Mouse (Mus musculus) heart, postnatal 36 days (tissue): ENCODE results near the gene Ptcd2. TPM values are rescaled to one million over a fixed set of nuclear protein-coding genes. Genes with fewer than 3 reads are reported as not detected.

Source experiments
- DNase-seq, 2 experiments: peaks; one replicate each; pipeline ENCODE4 v3.0.0; 2021 to 2022
- intact Hi-C: fragments of 180-260 bp; cut with DNase I; formaldehyde crosslinking; loops from one replicate; pipeline ENCODE4 v1.15.1; 2025
- total RNA-seq, 2 experiments: library from RNA; stranded (reverse); gene quantifications; 2 replicates each; pipeline ENCODE4 v1.2.3; 2021

The Ptcd2 gene
- total RNA-seq: 10 to 100 TPM; 47.0 to 49.2 TPM

DNA sequence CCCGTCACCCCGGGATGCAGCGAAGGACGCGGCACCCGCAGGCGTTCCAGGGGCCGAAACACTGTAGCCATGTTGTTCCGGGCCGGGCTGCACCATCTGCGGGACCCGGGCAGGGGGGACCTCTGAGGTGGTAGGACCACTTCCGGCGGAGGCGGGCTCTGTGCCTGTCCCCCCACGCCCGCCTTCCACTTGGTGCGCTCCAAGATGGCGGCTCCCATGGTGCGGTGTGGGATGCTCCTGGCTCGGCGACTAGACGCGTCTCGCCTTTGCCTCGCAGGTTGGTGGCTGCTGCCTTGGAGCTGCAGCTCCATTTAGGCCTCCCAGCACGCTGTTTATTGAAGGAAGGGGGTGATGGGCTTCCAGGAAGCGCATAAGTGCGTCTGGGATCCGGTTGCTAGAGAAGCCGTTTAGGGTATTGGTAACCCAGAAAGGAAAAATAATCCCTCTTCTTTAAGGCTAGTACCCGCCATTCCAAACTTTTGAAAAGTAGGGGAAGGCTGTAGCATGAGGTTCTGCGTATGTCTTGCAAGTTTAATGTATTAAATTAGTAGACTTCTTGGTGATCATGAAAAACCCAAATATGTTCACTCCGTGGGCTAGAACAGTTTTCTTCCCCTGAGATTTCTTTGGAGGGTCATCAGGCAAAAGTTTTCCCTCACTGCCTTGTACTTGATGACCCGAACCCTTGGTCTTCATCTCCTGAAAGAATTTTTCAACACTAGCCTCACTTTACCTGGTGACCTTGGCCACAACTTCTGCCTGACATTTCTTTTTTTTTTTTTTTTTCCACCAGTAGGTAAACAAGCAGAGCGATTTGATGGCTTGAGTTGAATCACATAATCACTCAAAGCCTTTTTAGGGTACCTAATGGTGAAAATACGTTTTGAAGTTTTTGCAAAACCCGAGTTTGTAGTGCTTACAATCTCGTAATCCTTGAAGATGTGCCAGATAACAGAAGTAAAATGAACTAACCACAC, at the start of gene Ptcd2, which contains the start of gene Mrps27:
Gene Ptcd2 (minus strand): TSS at position 107 of the 977 bp plus-strand sequence.
Gene Mrps27 (plus strand): TSS at position 188 of the 977 bp plus-strand sequence.
- DNase-seq: peak; percentile 97 to 98
- intact Hi-C loops: no loop called here

- intact Hi-C loops: no loop called here
Measured at GRCm38 (mm10) chr13:99393128-99393527, 48.6 kb upstream of the Ptcd2 start.

DNA sequence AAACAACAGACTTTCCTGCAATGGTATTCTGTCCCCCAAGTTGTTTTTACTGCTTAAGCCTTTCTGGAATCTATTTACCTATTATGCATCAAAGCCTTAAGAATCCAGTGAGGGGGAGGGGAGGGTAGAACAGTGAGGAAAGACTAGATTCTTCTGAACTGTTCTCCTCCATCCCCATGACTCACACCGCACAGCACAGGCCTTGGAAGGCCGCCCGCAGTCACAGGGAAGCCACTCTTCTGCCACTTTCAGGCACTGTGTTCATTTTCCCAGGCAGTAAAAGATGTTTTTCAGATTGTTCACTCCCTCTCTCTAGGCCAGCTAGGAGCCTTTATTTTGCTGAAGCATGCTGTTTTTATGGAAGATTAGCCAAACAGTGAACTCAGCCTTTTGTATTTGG, 46.9 kb upstream of the Ptcd2 start:
- DNase-seq: peak; percentile 54 to 57
- intact Hi-C loops: no loop called here

More at GRCm38 (mm10) chr13:99393128-99393527, 48.6 kb upstream of the Ptcd2 start:
- no peak for DNase-seq

DNA sequence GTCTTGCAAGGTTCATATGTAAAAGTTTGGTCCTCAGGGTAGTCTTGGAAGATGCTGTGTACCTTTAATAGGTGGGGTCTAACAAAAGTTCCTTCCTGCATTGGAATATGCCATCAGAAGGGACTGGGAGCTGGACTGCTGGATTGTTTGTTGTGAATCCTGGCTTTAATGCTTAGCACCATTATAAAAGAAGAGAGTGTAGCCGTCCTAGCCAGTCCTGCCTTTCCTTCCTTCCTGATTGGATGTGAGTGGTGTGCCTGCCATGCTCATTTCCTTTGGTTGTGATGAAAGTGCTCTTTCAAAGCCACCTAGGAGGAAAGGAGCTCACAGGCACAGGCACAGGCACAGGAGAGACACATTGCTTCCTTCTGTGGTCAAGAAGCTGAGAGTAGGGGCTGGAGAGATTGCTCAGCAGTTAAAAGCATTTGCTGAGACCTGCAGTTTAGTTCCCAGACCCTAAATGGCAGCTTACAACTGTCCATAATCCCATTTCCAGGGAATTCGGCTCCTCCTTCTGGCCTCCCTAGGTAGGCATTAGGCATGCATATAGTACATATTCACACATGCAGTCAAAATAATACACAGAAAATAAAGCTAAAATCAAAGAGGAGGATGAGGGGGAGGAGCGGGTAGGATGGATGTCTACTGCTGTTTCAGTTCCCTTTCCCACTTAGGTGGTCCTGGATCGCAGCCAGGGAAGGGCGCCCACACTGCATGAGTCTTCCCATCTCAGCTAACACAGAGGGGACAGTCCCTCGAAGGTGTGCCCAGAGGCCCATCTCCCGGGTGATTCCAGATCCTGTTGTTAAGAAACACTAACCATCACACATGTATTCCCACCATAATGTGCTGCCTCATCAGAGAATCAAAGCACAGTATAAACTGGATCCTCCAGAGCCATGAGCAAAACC, 43.7 kb upstream of the Ptcd2 start:
- no peak for DNase-seq
- intact Hi-C loops: no loop called here

DNA sequence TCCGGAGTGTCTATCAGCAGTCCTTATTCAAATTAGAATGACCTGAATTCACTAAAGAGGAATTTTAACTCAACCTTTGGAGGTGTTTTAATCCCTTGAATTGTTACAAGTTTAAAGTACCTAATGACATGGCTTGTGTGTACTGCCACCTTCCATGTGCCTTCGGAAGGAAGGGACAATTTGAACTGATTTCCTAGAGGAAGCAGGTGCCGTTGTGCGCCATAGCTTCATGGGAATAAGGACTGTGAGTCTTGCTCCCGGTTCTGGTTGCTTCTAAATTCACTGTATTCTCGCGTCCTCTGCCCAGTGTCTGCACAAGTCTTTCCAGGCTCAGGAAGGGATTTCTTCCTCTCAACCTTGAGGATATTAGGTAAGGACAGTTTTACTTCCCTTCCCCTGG, 41.8 kb upstream of the Ptcd2 start:
- no peak for DNase-seq
- intact Hi-C loops: no loop called here

- no peak for DNase-seq
- intact Hi-C loops: no loop called here
Measured at GRCm38 (mm10) chr13:99385911-99386310, 41.4 kb upstream of the Ptcd2 start.

- no peak for DNase-seq
- intact Hi-C loops: no loop called here
Measured at GRCm38 (mm10) chr13:99384555-99385203, 40.2 kb upstream of the Ptcd2 start.

GRCm38 (mm10) chr13:99382373-99382772, 37.9 kb upstream of the Ptcd2 start:
- no peak for DNase-seq
- intact Hi-C loops: no loop called here

DNA sequence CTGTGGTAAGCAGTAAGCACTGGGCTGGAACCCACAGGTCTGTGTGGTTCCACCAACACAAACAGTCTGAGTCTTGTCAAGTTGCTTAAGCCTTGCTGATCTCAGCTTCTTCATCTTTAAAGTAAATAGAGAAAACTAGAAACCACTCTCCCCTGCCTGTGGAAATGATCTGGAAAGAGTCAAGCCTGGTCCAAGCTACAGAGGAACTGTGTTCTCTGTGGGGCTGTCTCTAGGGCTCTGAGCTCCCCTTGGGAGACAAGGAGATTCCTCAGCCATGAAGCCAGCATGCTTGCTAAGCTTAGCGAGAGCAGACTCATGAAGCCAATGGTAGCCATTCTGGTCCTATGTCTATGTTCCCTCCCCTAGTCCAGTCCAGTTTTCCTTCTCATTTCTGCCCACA, 33.7 kb upstream of the Ptcd2 start:
- intact Hi-C loops: loop anchor here (5.0 to 10.0 kb wide), 3 partner anchors 34 to 229 kb away; no protein-coding TSS in a partner anchor

GRCm38 (mm10) chr13:99377055-99377454, 32.5 kb upstream of the Ptcd2 start:
- intact Hi-C loops: loop anchor here (5.0 to 10.0 kb wide), 3 partner anchors 35 to 230 kb away; no protein-coding TSS in a partner anchor
- DNase-seq: no peak

More for the DNA sequence above, 33.7 kb upstream of the Ptcd2 start:
- no peak for DNase-seq

GRCm38 (mm10) chr13:99375550-99375949, 31.0 kb upstream of the Ptcd2 start:
- intact Hi-C loops: loop anchor here (1.0 to 10.0 kb wide), 6 partner anchors 37 to 463 kb away; no protein-coding TSS in a partner anchor
- peak; percentile 82 to 86 for DNase-seq

GRCm38 (mm10) chr13:99374191-99374590, 29.7 kb upstream of the Ptcd2 start:
- intact Hi-C loops: loop anchor here (2.0 to 10.0 kb wide), 3 partner anchors 47 to 465 kb away; no protein-coding TSS in a partner anchor
- no peak for DNase-seq

DNA sequence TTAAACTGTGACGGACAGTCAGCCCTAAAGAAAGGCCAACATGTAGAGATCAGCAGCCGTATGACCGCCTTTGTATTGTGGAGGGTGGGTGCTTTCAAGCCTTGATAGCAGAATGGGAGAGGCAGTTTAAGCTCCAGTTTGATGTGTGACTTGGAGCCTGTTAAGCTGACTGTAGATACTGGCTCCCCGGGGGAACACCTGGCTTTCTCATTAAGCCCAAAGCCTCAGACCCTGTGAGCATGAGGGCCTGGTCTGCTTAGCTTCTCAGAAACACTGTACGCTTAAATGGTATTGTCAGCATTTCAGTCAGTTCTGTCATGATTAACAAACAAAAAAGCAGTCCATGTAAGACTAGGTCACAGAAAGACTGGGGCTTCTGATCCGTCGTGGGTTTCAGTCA, 29.2 kb upstream of the Ptcd2 start:
- DNase-seq: no peak
- intact Hi-C loops: loop anchor here (2.0 to 10.0 kb wide), 3 partner anchors 47 to 465 kb away; no protein-coding TSS in a partner anchor

DNA sequence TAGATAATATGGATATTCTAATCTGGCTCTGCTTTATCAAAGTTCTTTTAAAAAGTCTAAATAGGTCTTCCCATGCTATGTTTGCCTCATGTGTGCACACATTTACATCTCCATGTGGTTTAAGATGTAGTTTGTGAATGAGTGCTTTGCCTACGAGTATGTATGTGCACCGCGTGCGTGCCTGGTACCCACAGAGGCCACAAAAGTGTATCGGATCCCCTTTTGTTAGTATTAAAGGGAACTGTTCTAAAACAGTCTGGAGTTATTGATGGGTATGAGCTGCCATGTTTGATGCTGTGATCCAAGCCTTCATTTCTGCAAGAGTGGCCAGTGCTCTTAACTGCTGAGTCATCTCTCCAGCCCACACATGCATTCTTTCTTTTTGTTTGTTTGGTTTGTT, 26.8 kb upstream of the Ptcd2 start:
- no peak for DNase-seq
- intact Hi-C loops: loop anchor here (10.0 kb wide), 1 partner anchor 114 kb away; no protein-coding TSS in a partner anchor

DNA sequence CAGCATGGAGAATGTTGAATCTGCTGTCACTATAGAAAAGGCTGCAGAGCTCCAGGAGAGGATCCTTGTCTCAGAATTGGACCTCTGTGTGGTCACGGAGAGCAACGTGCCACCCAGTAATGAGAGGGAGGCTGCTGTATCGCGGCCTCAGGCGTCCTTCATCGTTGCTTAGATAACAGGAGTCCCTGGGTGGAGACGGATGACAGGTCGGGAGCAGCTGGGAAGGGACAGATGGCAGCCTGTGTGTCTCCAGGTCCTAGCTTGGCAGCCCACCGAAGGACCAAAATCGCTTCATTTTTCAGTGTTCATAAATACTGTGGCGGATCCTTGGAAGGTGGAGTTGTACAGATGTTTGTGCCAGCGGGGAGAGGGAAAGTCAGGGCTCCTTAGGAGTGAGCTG, 24.6 kb upstream of the Ptcd2 start:
- intact Hi-C loops: no loop called here
- DNase-seq: no peak

- intact Hi-C loops: no loop called here
- DNase-seq: no peak
Measured at GRCm38 (mm10) chr13:99367554-99368174, 23.2 kb upstream of the Ptcd2 start.

- DNase-seq: no peak
- intact Hi-C loops: no loop called here
Measured at GRCm38 (mm10) chr13:99366422-99367175, 22.1 kb upstream of the Ptcd2 start.

DNA sequence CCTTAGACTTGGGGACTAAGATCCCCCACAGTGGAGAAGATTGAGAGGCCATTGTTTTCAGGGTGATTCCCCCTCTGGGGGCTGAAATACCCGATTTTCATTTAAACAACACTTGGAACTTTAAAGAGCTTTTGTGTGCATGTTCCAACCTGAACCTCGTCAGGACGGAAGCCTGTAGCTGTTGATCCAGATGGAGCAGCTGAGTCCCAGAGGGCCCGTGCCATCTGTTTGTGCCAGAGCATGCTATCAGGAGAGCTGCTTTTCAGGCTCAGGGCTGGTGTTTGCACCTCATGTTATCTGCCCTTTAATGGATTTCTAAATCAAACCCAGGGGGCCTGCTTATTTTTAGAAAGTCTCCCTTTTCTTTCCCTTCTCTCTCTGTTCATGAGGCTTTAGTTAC, 19.4 kb upstream of the Ptcd2 start:
- DNase-seq: no peak
- intact Hi-C loops: no loop called here

DNA sequence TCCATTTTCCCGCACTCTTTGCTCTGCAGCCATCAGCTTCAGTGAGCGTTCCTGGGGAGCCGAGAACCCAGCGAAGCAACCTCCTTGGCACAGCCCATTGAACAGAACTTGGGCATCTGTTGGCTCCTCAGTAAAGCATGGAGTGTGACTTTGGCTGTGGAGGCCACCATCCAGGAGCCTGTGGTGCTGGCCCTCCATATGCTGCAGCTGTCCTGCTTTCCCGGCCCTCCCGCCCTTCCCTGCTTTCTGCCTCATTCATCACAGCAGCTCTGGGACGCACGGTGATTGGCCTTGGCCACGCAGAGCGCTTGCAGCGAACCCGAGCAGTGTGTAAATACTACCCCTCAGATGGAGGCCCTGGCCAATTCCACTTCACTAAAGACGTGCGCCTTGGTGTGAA, 14.4 kb upstream of the Ptcd2 start:
- no peak for DNase-seq
- intact Hi-C loops: loop anchor here (10.0 kb wide), 2 partner anchors 746 to 1296 kb away; partner anchors contain the start of genes Ak6, Bdp1, Rad17 and Serf1
